Mouse (Mus musculus) intestine, embryonic 14.5 days (tissue): ENCODE results near the gene Mettl7a2. TPM values are rescaled to one million over a fixed set of nuclear protein-coding genes. Genes with fewer than 3 reads are reported as not detected.
"Not testable (repeated sequence)": the region's sequence is repeated elsewhere in the genome, so short reads cannot be mapped to it uniquely, and the experiment has no call there.

Source experiments
- ATAC-seq: fragments of 200-750 bp; cut with Nextera tagmentation; replicated peaks from 2 replicates; pipeline ENCODE4 v1.8.0; 2017; ENCODE audit warnings: low read depth, moderate number of reproducible peaks, moderate TSS enrichment, moderate library complexity; ENCODE audit not compliant: low FRiP score, low TSS enrichment
- DNase-seq: peaks from one replicate; pipeline ENCODE4 v3.0.0-alpha.2; 2018; ENCODE audit warnings: low spot score
- H3K27ac ChIP-seq: fragments of 300-500 bp; sonication (generic); 2 replicates; pipeline ENCODE4 v1.5.1; 2014; ENCODE audit warnings: low read depth, mild to moderate bottlenecking, control low read depth
- H3K27me3 ChIP-seq: fragments of 300-500 bp; sonication (generic); replicated peaks from 2 replicates; pipeline ENCODE4 v1.6.1; 2014; ENCODE audit warnings: low read length, control low read depth; ENCODE audit not compliant: control insufficient read depth, insufficient read depth
- H3K36me3 ChIP-seq: fragments of 300-500 bp; sonication (generic); 2 replicates; pipeline ENCODE4 v1.6.1; 2014; ENCODE audit warnings: low read length, control low read depth; ENCODE audit not compliant: control insufficient read depth, insufficient read depth
- H3K4me1 ChIP-seq: fragments of 300-500 bp; sonication (generic); replicated peaks from 2 replicates; pipeline ENCODE4 v1.6.1; 2014; ENCODE audit warnings: low read length, control low read depth, mixed read lengths; ENCODE audit not compliant: control insufficient read depth, insufficient read depth
- H3K4me2 ChIP-seq: fragments of 300-500 bp; sonication (generic); 2 replicates; pipeline ENCODE4 v1.6.1; 2014; ENCODE audit warnings: low read length
- H3K4me3 ChIP-seq: fragments of 300-500 bp; sonication (generic); 2 replicates; pipeline ENCODE4 v1.5.1; 2014; ENCODE audit warnings: low read depth, low read length, control low read depth, mixed read lengths
- H3K9ac ChIP-seq: fragments of 300-500 bp; sonication (generic); 2 replicates; pipeline ENCODE4 v1.6.1; 2014; ENCODE audit warnings: mild to moderate bottlenecking, low read length
- H3K9me3 ChIP-seq: fragments of 300-500 bp; sonication (generic); 2 replicates; pipeline ENCODE4 v1.6.1; 2016; ENCODE audit warnings: low read length, control low read depth; ENCODE audit not compliant: control insufficient read depth
- WGBS: fragments of 180-500 bp; shearing (Covaris S2); extraction: QIAGEN DNeasy Blood & Tissue Kit; methylation state at CpG from one replicate; pipeline ENCODE4 v1.1.7; 2014; 5-methylcytosine and 5-hydroxymethylcytosine counted together
- polyA plus RNA-seq: library from polyadenylated mRNA; unstranded; fragments of >200 nt; fragmentation: Nextera tagmentation; extraction: Ambion mirVana; gene quantifications from 2 replicates; pipeline ENCODE4 v1.2.1, GENCODE M21; 2014

Gene Mettl7a2
- polyA plus RNA-seq, 1 experiment from 2014 or later = not detected

GRCm38 (mm10) chr15:100330739-100331138, 22.3 kb upstream of the Mettl7a2 start:
- H3K27ac ChIP-seq = no peak overlapping the region
- H3K36me3 ChIP-seq = no peaks in the 10 kb centered on the region
- H3K4me1 ChIP-seq = no peaks in the 10 kb centered on the region
- ATAC-seq = no peak
- no peak overlapping the region for H3K9ac ChIP-seq
- H3K4me2 ChIP-seq = no peak overlapping the region
- no peaks in the 10 kb centered on the region for H3K27me3 ChIP-seq
- H3K9me3 ChIP-seq = no peaks in the 10 kb centered on the region
- DNase-seq = no peak
- no peak overlapping the region for H3K4me3 ChIP-seq
- 66% methylated on average over 7 of the region's 7 CpGs for WGBS

- not testable (repeated sequence) for DNase-seq, H3K36me3 ChIP-seq, H3K9me3 ChIP-seq, H3K27me3 ChIP-seq, H3K4me3 ChIP-seq, H3K4me2 ChIP-seq, ATAC-seq, H3K9ac ChIP-seq, H3K27ac ChIP-seq, H3K4me1 ChIP-seq
- WGBS = 37% methylated on average over 2 of the region's 10 CpGs
Observed at GRCm38 (mm10) chr15:100332077-100332961, 20.7 kb upstream of the Mettl7a2 start.

GRCm38 (mm10) chr15:100334629-100335028, 18.4 kb upstream of the Mettl7a2 start, which contains the start of gene Mettl7a3:
Mettl7a3 (plus strand) TSS chr15:100334929.
- 77% methylated on average over 10 of the region's 10 CpGs for WGBS
- ATAC-seq (no peak), DNase-seq (no peak)
- Histone ChIP-seq H3K4me2 (no peak within 1 kb of the TSS), H3K9me3 (no peaks in the 10 kb centered on the region), H3K27ac (no peak within 1 kb of the TSS), H3K9ac (no peak within 1 kb of the TSS), H3K4me3 (no peak within 1 kb of the TSS), H3K36me3 (no peaks in the 10 kb centered on the region), H3K4me1 (no peaks in the 10 kb centered on the region), H3K27me3 (no peaks in the 10 kb centered on the region)

- H3K27me3 ChIP-seq, H3K4me2 ChIP-seq, H3K9ac ChIP-seq, H3K4me3 ChIP-seq, H3K9me3 ChIP-seq, ATAC-seq, H3K36me3 ChIP-seq, H3K4me1 ChIP-seq, H3K27ac ChIP-seq, DNase-seq: not testable (repeated sequence)
Observed at GRCm38 (mm10) chr15:100337328-100337727, 15.7 kb upstream of the Mettl7a2 start.

DNA sequence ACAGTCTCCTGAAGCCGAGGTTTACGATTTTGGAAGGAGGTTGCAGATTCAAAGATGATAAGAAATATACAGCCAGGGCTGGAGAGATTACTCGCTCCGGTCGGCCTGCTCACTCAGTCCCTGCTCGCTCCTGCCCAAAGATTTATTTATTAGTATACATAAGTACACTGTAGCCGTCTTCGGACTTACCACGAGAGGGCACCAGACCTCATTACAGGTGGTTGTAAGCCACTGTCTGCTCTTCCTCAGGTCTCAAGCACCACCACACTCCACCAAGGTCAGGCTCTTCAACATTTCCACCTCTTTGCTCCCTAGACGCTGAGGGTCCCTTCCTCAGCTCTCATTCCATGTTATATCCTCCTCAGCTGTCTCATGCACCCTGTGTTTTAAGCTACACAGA, 15.2 kb upstream of the Mettl7a2 start:
- H3K36me3 ChIP-seq, H3K27me3 ChIP-seq, H3K9me3 ChIP-seq, H3K4me3 ChIP-seq, H3K4me2 ChIP-seq, H3K4me1 ChIP-seq, H3K9ac ChIP-seq, DNase-seq, H3K27ac ChIP-seq: not testable (repeated sequence)
- 22% methylated on average over 9 of the region's 10 CpGs for WGBS
- ATAC-seq = peak; percentile 55; the same call in 1 of the 2 replicates

DNA sequence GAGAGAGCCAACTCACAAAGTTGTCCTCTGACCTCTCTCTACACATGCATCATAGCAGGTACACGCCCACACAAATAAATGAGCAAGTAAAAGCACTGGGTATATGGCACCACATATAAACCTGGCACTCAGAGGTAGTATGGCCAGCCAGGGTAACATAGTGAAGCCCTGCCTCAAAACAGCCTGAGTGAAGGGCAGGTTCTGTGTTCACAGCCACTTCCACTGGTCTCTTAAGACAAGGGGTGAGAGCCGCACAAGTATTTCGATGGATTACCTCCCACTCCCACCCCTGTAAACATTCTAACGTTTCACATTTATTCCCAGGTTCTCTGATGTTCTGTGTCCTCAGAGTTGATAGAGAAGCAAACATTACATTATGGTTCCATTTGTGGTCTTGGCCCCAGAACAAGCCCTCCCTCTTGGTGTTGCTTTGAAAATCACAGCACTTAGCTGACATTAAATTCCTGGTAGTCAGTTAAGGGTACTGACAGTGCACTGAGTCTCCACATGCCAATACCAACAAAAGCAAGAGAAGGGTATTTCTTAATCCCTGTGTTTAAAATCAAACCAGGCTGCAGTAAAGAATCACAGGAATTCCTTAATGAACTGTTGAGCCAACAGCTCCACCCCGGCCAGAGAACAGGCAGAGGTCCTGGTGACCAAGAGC, 11.6 kb upstream of the Mettl7a2 start:
- ATAC-seq = not testable (repeated sequence)

GRCm38 (mm10) chr15:100345484-100345883, 7.5 kb upstream of the Mettl7a2 start:
- Histone ChIP-seq H3K27me3 (no peaks in the 10 kb centered on the region), H3K9ac (no peak overlapping the region), H3K4me1 (peaks cover 6% of the 10 kb centered on the region; the same call in 1 of the 2 replicates), H3K4me3 (no peak overlapping the region), H3K36me3 (no peaks in the 10 kb centered on the region), H3K4me2 (no peak overlapping the region), H3K27ac (no peak overlapping the region), H3K9me3 (no peaks in the 10 kb centered on the region)
- ATAC-seq (no peak), DNase-seq (no peak)

More for the DNA sequence above, 11.6 kb upstream of the Mettl7a2 start:
- not testable (repeated sequence) for H3K9ac ChIP-seq, DNase-seq, H3K4me3 ChIP-seq, H3K4me1 ChIP-seq, H3K4me2 ChIP-seq, H3K27me3 ChIP-seq, H3K36me3 ChIP-seq, H3K9me3 ChIP-seq, H3K27ac ChIP-seq
- 40% methylated on average over 4 of the region's 5 CpGs for WGBS

DNA sequence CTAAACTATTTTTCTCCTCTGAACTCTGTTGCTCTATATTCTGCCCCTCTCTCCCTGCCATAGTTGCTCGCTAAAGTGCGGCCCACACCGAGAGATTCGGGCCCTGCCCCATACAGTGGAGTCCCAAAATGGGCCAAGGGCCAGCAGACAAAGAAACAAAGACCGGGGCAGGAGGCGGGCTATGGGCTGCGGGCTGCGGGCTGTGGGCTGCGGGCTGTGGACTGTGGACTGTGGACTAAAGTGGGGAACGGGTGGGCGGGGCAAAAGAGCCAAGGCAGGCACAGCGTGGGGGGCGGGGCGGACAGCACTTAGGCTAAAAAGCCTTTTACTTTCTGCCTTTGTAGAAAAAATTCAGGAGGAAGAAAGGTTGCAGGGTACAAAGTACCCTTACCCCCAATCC, 6.2 kb upstream of the Mettl7a2 start:
- ATAC-seq = no peak
- Histone ChIP-seq H3K9ac (no peak overlapping the region), H3K4me2 (no peak overlapping the region), H3K27ac (no peak overlapping the region), H3K36me3 (no peaks in the 10 kb centered on the region), H3K27me3 (no peaks in the 10 kb centered on the region), H3K9me3 (no peaks in the 10 kb centered on the region), H3K4me1 (peaks cover 11% of the 10 kb centered on the region; the same call in 1 of the 2 replicates), H3K4me3 (no peak overlapping the region)
- no peak for DNase-seq
- WGBS = 76% methylated on average over 14 of the region's 14 CpGs
